Mouse (Mus musculus) kidney, embryonic 14.5 days (tissue): Measurements from ENCODE around the gene Setd4. TPM values are rescaled to one million over a fixed set of nuclear protein-coding genes. Genes with fewer than 3 reads are reported as not detected.

Source experiments
- ATAC-seq: fragments of 200-750 bp; cut with Nextera tagmentation; 2 replicates; pipeline ENCODE4 v1.8.0; 2017; ENCODE audit warnings: moderate number of reproducible peaks, mild to moderate bottlenecking, moderate TSS enrichment, moderate library complexity; ENCODE audit not compliant: low FRiP score, low TSS enrichment
- H3K27ac ChIP-seq: fragments of 300-500 bp; sonication (generic); 2 replicates; pipeline ENCODE4 v1.5.1; 2014; ENCODE audit warnings: low read depth, mild to moderate bottlenecking, low read length, moderate library complexity, mixed read lengths
- H3K27me3 ChIP-seq: fragments of 300-500 bp; sonication (generic); 2 replicates; pipeline ENCODE4 v1.6.1; 2014; ENCODE audit warnings: mild to moderate bottlenecking, low read length; ENCODE audit not compliant: control insufficient read depth, insufficient read depth
- H3K36me3 ChIP-seq: fragments of 300-500 bp; sonication (generic); 2 replicates; pipeline ENCODE4 v1.6.1; 2014; ENCODE audit warnings: low read length, mixed read lengths; ENCODE audit not compliant: control insufficient read depth, insufficient read depth
- H3K4me1 ChIP-seq: fragments of 300-500 bp; sonication (generic); 2 replicates; pipeline ENCODE4 v1.6.1; 2014; ENCODE audit warnings: low read length, mixed read lengths; ENCODE audit not compliant: control insufficient read depth, insufficient read depth
- H3K4me2 ChIP-seq: fragments of 300-500 bp; sonication (generic); replicated peaks from 2 replicates; pipeline ENCODE4 v1.6.1; 2014; ENCODE audit warnings: low read depth, mild to moderate bottlenecking, low read length
- H3K4me3 ChIP-seq: fragments of 300-500 bp; sonication (generic); 2 replicates; pipeline ENCODE4 v1.5.1; 2014; ENCODE audit warnings: mild to moderate bottlenecking, low read length
- H3K9ac ChIP-seq: fragments of 300-500 bp; sonication (generic); 2 replicates; pipeline ENCODE4 v1.6.1; 2014; ENCODE audit warnings: low read depth, mild to moderate bottlenecking, low read length, moderate library complexity
- H3K9me3 ChIP-seq: fragments of 300-500 bp; sonication (generic); 2 replicates; pipeline ENCODE4 v1.6.1; 2016; ENCODE audit warnings: low read length; ENCODE audit not compliant: control insufficient read depth
- WGBS: fragments of 180-500 bp; shearing (Covaris S2); extraction: QIAGEN DNeasy Blood & Tissue Kit; methylation state at CpG from one replicate; pipeline ENCODE4 v1.1.7; 2014; 5-methylcytosine and 5-hydroxymethylcytosine counted together
- polyA plus RNA-seq: library from polyadenylated mRNA; unstranded; fragments of >200 nt; fragmentation: Nextera tagmentation; extraction: Ambion mirVana; gene quantifications from 2 replicates; pipeline ENCODE4 v1.2.1, GENCODE M21; 2014

Setd4 gene
- polyA plus RNA-seq, 1 experiment from 2014 or later: 12.4 TPM

- no peaks in the 10 kb centered on the region for H3K36me3 ChIP-seq
- H3K4me2 ChIP-seq: no peak overlapping the region
- no peaks in the 10 kb centered on the region for H3K27me3 ChIP-seq
- 4% methylated on average over 8 of the region's 8 CpGs for WGBS
- H3K4me1 ChIP-seq: no peaks in the 10 kb centered on the region
- H3K4me3 ChIP-seq: no peak overlapping the region
- H3K9ac ChIP-seq: no peak overlapping the region
- peak; percentile 67 for ATAC-seq
- no peaks in the 10 kb centered on the region for H3K9me3 ChIP-seq
- H3K27ac ChIP-seq: no peak overlapping the region
These were observed 60.2 kb downstream of the Setd4 start for GRCm38 (mm10) chr16:93543704-93544103.

- WGBS: 60% methylated on average over 3 of the region's 3 CpGs
- no peaks in the 10 kb centered on the region for H3K36me3 ChIP-seq
- no peak for ATAC-seq
- no peak overlapping the region for H3K27ac ChIP-seq
- H3K4me1 ChIP-seq: no peaks in the 10 kb centered on the region
- H3K4me3 ChIP-seq: no peak overlapping the region
- no peak overlapping the region for H3K9ac ChIP-seq
- H3K9me3 ChIP-seq: no peaks in the 10 kb centered on the region
- H3K4me2 ChIP-seq: no peak overlapping the region
- no peaks in the 10 kb centered on the region for H3K27me3 ChIP-seq
These were observed 64.0 kb downstream of the Setd4 start for GRCm38 (mm10) chr16:93539891-93540290.

GRCm38 (mm10) chr16:93535151-93535853 lies 68.6 kb downstream of the Setd4 start:
- Histone ChIP-seq H3K27ac (no peak overlapping the region), H3K9me3 (no peaks in the 10 kb centered on the region)
- 83% methylated on average over 6 of the region's 6 CpGs for WGBS

More at GRCm38 (mm10) chr16:93535151-93535853, 68.6 kb downstream of the Setd4 start:
- Histone ChIP-seq H3K27me3 (no peaks in the 10 kb centered on the region), H3K4me2 (no peak overlapping the region), H3K9ac (no peak overlapping the region), H3K4me1 (0 out of 2 replicates have a peak, but pooled peaks cover 4% of the 10 kb centered on the region), H3K36me3 (no peaks in the 10 kb centered on the region), H3K4me3 (no peak overlapping the region)
- ATAC-seq: no peak

Other genes with a start within 250 kb of the Setd4 start
- 96.0 and 104 TPM in 2 replicates for gene Cbr1, start 1.8 kb upstream of the Setd4 start, polyA plus RNA-seq
- not detected in 2 replicates for gene Gm5678, start 24.0 kb upstream of the Setd4 start, polyA plus RNA-seq
- gene Cbr3, start 79.2 kb upstream of the Setd4 start, polyA plus RNA-seq: 3.4 and 4.1 TPM in 2 replicates
- 21.4 and 21.6 TPM in 2 replicates for gene Dop1b, start 107.8 kb upstream of the Setd4 start, polyA plus RNA-seq
- gene Morc3, start 228.1 kb upstream of the Setd4 start, polyA plus RNA-seq: 23.5 and 42.7 TPM in 2 replicates